Mouse (Mus musculus) adrenal gland, adult 2 months (tissue): ENCODE data around the gene Smarce1. TPM values are rescaled to one million over a fixed set of nuclear protein-coding genes. Genes with fewer than 3 reads are reported as not detected.

Source experiments
- DNase-seq: peaks from one replicate; pipeline ENCODE4 v3.0.0; 2021
- polyA plus RNA-seq: library from polyadenylated mRNA; depleted of rRNA; stranded (reverse); fragments of >200 nt; gene quantifications from 2 replicates; pipeline ENCODE4 v1.2.3, GENCODE M21; 2012; rRNA removed
- total RNA-seq, 2 experiments: library from RNA; stranded (reverse); gene quantifications; 2 replicates each; pipeline ENCODE4 v1.2.3; 2021

The Smarce1 gene
- total and polyA plus RNA-seq, 3 experiments = 10.0 to 54.4 (median 49.9) TPM

DNA sequence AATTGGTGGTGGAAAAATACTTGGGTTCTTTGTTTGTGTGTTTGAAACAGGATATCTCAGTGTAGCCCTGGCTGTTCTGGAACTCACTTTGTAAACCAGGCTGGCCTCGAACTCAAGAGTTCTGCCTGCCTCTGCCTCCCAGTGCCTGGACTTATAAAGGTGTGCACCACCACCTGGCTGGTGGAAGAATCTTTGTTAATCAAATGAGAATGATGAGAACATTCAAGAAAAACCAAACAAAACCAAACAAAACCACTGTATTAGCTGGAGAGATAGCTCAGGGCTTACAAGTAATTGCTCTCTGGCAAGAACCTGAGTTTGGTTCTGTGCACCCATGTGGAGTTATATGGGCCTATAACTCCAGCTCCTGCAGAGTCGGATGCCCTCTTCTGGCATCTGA, 61.4 kb downstream of the Smarce1 start:
- no peak for DNase-seq

DNA sequence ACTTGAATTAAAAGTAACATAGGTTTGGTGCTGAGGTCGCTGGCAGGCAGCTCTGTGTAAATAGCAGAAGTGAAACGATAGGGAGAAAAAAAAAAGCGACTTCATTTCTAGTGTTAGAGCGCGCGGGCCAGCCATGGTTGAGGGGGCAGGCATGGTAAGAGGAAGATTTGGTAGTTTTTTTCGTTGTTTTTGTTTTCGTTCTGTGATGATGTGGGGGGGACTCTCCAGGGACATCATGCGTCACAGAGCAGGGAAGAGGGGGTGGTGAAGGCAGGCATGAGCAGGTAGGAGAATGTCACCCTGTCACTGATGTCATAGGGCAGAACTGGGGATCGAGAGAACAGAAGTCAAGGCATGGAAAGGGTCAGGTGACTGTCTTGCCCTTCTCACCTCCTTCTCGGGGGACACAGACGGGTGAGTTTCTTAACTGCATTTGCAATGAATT, 62.8 kb downstream of the Smarce1 start:
- no peak for DNase-seq

- no peak for DNase-seq
These were observed 63.2 kb downstream of the Smarce1 start for GRCm38 (mm10) chr11:99167576-99167975.

GRCm38 (mm10) chr11:99166241-99166640, 64.6 kb downstream of the Smarce1 start:
- DNase-seq = no peak

GRCm38 (mm10) chr11:99165031-99165752, 65.6 kb downstream of the Smarce1 start:
- DNase-seq = no peak

- DNase-seq = no peak
These were observed 67.7 kb downstream of the Smarce1 start for GRCm38 (mm10) chr11:99162972-99163686.

- no peak for DNase-seq
These were observed 69.2 kb downstream of the Smarce1 start for GRCm38 (mm10) chr11:99161648-99162047.

DNA sequence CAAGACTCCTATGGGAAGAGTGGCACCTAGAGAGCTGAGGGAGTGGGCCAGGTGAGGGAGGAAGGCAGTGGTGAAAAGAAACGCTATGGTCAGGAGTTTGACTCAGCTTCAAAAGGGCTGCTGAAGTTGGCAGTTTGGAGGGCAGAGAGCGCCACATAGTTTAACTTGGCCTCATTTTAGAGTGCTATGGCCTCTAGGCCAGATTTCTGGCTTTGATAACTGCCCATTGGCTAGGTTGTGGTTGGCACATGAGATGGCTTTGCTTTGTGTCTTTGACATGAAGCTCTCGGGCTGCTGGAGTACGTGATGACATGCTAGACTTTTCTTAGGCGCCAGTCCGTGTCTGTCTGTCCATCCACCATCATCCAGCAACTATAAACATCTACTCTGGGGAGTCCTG, 70.6 kb downstream of the Smarce1 start:
- no peak for DNase-seq

Other genes starting within 250 kb of the Smarce1 start
- gene Gjd3, start 248.0 kb downstream of the Smarce1 start, total RNA-seq = not detected
- gene Gjd3, start 248.0 kb downstream of the Smarce1 start, polyA plus RNA-seq = 1.1 and 1.2 TPM in 2 replicates
- gene Top2a, start 206.8 kb downstream of the Smarce1 start, total RNA-seq = 1 to 10 TPM; 4.1 to 8.1 TPM
- gene Top2a, start 206.8 kb downstream of the Smarce1 start, polyA plus RNA-seq = 0.28 and 0.29 TPM in 2 replicates
- 100 to 1,000 TPM in 1 of 2 experiments, 10 to 100 TPM in 1; 93.9 to 147 TPM for gene Igfbp4, start 189.8 kb downstream of the Smarce1 start, total RNA-seq
- 144 and 247 TPM in 2 replicates for gene Igfbp4, start 189.8 kb downstream of the Smarce1 start, polyA plus RNA-seq
- gene Tns4, start 141.7 kb downstream of the Smarce1 start, total RNA-seq = under 1 TPM; 0.31 to 0.58 TPM
- 0.45 and 1.5 TPM in 2 replicates for gene Tns4, start 141.7 kb downstream of the Smarce1 start, polyA plus RNA-seq
- gene Ccr7, start 75.9 kb downstream of the Smarce1 start, total RNA-seq = under 1 TPM in 1 of 2 experiments, not detected in 1; 0.14 TPM
- 0.50 and 0.86 TPM in 2 replicates for gene Ccr7, start 75.9 kb downstream of the Smarce1 start, polyA plus RNA-seq
- gene Krt222, start 13.1 kb upstream of the Smarce1 start, total RNA-seq = 1 to 10 TPM; 1.4 to 2.2 TPM
- 0.07 and 0.09 TPM in 2 replicates for gene Krt222, start 13.1 kb upstream of the Smarce1 start, polyA plus RNA-seq
- gene Krt24, start 54.2 kb upstream of the Smarce1 start, total RNA-seq = not detected
- gene Krt24, start 54.2 kb upstream of the Smarce1 start, polyA plus RNA-seq = not detected in 2 replicates
- gene Krt25, start 91.9 kb upstream of the Smarce1 start, total RNA-seq = not detected
- gene Krt25, start 91.9 kb upstream of the Smarce1 start, polyA plus RNA-seq = not detected in 2 replicates
- gene Krt26, start 106.9 kb upstream of the Smarce1 start, total RNA-seq = not detected
- gene Krt26, start 106.9 kb upstream of the Smarce1 start, polyA plus RNA-seq = not detected in 2 replicates
- gene Krt27, start 120.1 kb upstream of the Smarce1 start, total RNA-seq = not detected
- not detected in 2 replicates for gene Krt27, start 120.1 kb upstream of the Smarce1 start, polyA plus RNA-seq
- gene Krt28, start 143.9 kb upstream of the Smarce1 start, total RNA-seq = not detected
- not detected in 2 replicates for gene Krt28, start 143.9 kb upstream of the Smarce1 start, polyA plus RNA-seq
- gene Krt10, start 158.3 kb upstream of the Smarce1 start, total RNA-seq = 1 to 10 TPM; 5.5 to 5.8 TPM
- gene Krt10, start 158.3 kb upstream of the Smarce1 start, polyA plus RNA-seq = 0.43 and 0.56 TPM in 2 replicates
- gene Krt12, start 191.2 kb upstream of the Smarce1 start, total RNA-seq = not detected
- not detected in 2 replicates for gene Krt12, start 191.2 kb upstream of the Smarce1 start, polyA plus RNA-seq
- gene Krt20, start 207.1 kb upstream of the Smarce1 start, total RNA-seq = under 1 TPM; 0.14 to 0.20 TPM
- not detected in 2 replicates for gene Krt20, start 207.1 kb upstream of the Smarce1 start, polyA plus RNA-seq